Mouse (Mus musculus): Measurements from ENCODE around the gene Sf1.

- TF ChIP-seq GATA1 (IDR thresholded peaks at IDR 0.05; ENCODE audit: low read length) (no peak), TAL1 (IDR thresholded peaks at IDR 0.05; ENCODE audit: low read length) (no peak)
Measured at GRCm38 (mm10) chr19:6423241-6423640, 59.8 kb downstream of the Sf1 start.
